Mouse (Mus musculus) heart, adult 11 months (tissue): ENCODE measurements at regions not wholly inside any gene's neighbourhood (a gene's known extent, or its start where the extent isn't known, plus 50 kb on each side); places are given as distances from the start of the nearest gene placed in this dataset.

Experiments used
- DNase-seq: peaks from one replicate; pipeline ENCODE4 v3.0.0; 2022

GRCm38 (mm10) chr8:53956148-53956547 is 121.3 kb upstream of the Vegfc start:
- DNase-seq: no peak

GRCm38 (mm10) chr8:53958548-53958947 is 118.9 kb upstream of the Vegfc start:
- no peak for DNase-seq

GRCm38 (mm10) chr8:53962993-53963392 is 114.4 kb upstream of the Vegfc start:
- DNase-seq: peak; percentile 70

- no peak for DNase-seq
These were observed 93.1 kb upstream of the Vegfc start for GRCm38 (mm10) chr8:53984296-53984695.

- DNase-seq: no peak
These were observed 91.7 kb upstream of the Vegfc start for GRCm38 (mm10) chr8:53985685-53986084.

- DNase-seq: no peak
These were observed 83.2 kb upstream of the Vegfc start for GRCm38 (mm10) chr8:53994208-53994607.

- DNase-seq: no peak
These were observed 79.9 kb upstream of the Vegfc start for GRCm38 (mm10) chr8:53997461-53997860.

GRCm38 (mm10) chr8:54002948-54003347 is 74.5 kb upstream of the Vegfc start:
- no peak for DNase-seq

GRCm38 (mm10) chr8:54014096-54014495 is 63.3 kb upstream of the Vegfc start:
- DNase-seq: no peak

GRCm38 (mm10) chr8:54018535-54019165 is 58.8 kb upstream of the Vegfc start:
- no peak for DNase-seq
